Mouse (Mus musculus) heart, postnatal 0 days (tissue): ENCODE measurements at regions not wholly inside any gene's neighbourhood (a gene's known extent, or its start where the extent isn't known, plus 50 kb on each side); places are given as distances from the start of the nearest gene placed in this dataset.

ENCODE experiments used
- CTCF ChIP-seq: IDR thresholded peaks from 2 replicates; pipeline ENCODE4 v1.5.1; 2016; ENCODE audit warnings: antibody characterized with exemption, control low read depth, low read depth
- EP300 ChIP-seq: IDR thresholded peaks from 2 replicates; pipeline ENCODE4 v1.6.1; 2016; ENCODE audit warnings: antibody characterized with exemption, low read depth

- TF ChIP-seq CTCF, result no peak
- no peak for TF ChIP-seq EP300
Measured at GRCm38 (mm10) chr2:137953144-137953543, 303.2 kb upstream of the Btbd3 start.
